Mouse (Mus musculus) liver, embryonic 14.5 days (tissue): Measurements from ENCODE around the gene Pou2f2. TPM values are rescaled to one million over a fixed set of nuclear protein-coding genes. Genes with fewer than 3 reads are reported as not detected.

Source experiments
- ATAC-seq: fragments of 200-750 bp; cut with Nextera tagmentation; 2 replicates; pipeline ENCODE4 v1.8.0; 2017; ENCODE audit warnings: moderate number of reproducible peaks, mild to moderate bottlenecking, moderate library complexity; ENCODE audit not compliant: insufficient read depth
- DNase-seq, 3 experiments: peaks; one replicate each; pipeline ENCODE4 v3.0.0-alpha.2; 2012 to 2013; ENCODE audit warnings: low read depth in 3 of 3, low spot score in 3 of 3
- H3K27ac ChIP-seq: fragments of 300-500 bp; sonication (generic); 2 replicates; pipeline ENCODE4 v1.5.1; 2014; ENCODE audit warnings: moderate library complexity, mild to moderate bottlenecking, control low read depth, inconsistent platforms
- H3K27me3 ChIP-seq: fragments of 300-500 bp; sonication (generic); 2 replicates; pipeline ENCODE4 v1.6.1; 2014; ENCODE audit warnings: mild to moderate bottlenecking, low read length, moderate library complexity; ENCODE audit not compliant: control insufficient read depth, insufficient read depth
- H3K36me3 ChIP-seq: fragments of 300-500 bp; sonication (generic); replicated peaks from 2 replicates; pipeline ENCODE4 v1.6.1; 2014; ENCODE audit warnings: low read depth; ENCODE audit not compliant: control insufficient read depth, insufficient read depth
- H3K4me1 ChIP-seq, 2 experiments: fragments of 200-500 bp in 1 of 2; fragments of 300-500 bp in 1 of 2; sonication (generic) in 1 of 2; replicated peaks; 2 replicates each; pipeline ENCODE4 v1.6.1; 2012 to 2014; ENCODE audit warnings: antibody characterized with exemption in 1 of 2, inconsistent platforms in 1 of 2, low read length in 1 of 2; ENCODE audit not compliant: control insufficient read depth in 2 of 2, insufficient read depth in 2 of 2
- H3K4me2 ChIP-seq: fragments of 300-500 bp; sonication (generic); 2 replicates; pipeline ENCODE4 v1.6.1; 2014; ENCODE audit warnings: low read depth, mild to moderate bottlenecking, control low read depth, moderate library complexity
- H3K4me3 ChIP-seq, 2 experiments: fragments of 200-500 bp in 1 of 2; fragments of 300-500 bp in 1 of 2; sonication (generic) in 1 of 2; 2 replicates each; pipeline ENCODE4 v1.5.1; 2012 to 2014; ENCODE audit warnings: low read depth in 2 of 2, low read length in 2 of 2, mild to moderate bottlenecking in 2 of 2, control low read depth in 1 of 2, inconsistent platforms in 1 of 2, moderate library complexity in 1 of 2; ENCODE audit not compliant: insufficient read depth in 1 of 2
- H3K9ac ChIP-seq: fragments of 300-500 bp; sonication (generic); replicated peaks from 2 replicates; pipeline ENCODE4 v1.6.1; 2014; ENCODE audit warnings: mild to moderate bottlenecking, control low read depth, moderate library complexity
- H3K9me3 ChIP-seq: fragments of 300-500 bp; sonication (generic); 2 replicates; pipeline ENCODE4 v1.6.1; 2016; ENCODE audit warnings: low read length, mixed read lengths; ENCODE audit not compliant: control insufficient read depth
- CTCF ChIP-seq: IDR thresholded peaks from 2 replicates; pipeline ENCODE4 v1.5.1; 2016; ENCODE audit warnings: antibody characterized with exemption, low read depth, control low read depth
- EP300 ChIP-seq: IDR thresholded peaks from 2 replicates; pipeline ENCODE4 v1.6.1; 2016; ENCODE audit warnings: antibody characterized with exemption, low read depth
- WGBS: fragments of 180-500 bp; shearing (Covaris S2); extraction: QIAGEN DNeasy Blood & Tissue Kit; methylation state at CpG from one replicate; pipeline ENCODE4 v1.1.7; 2014; ENCODE audit not compliant: insufficient replicate concordance; 5-methylcytosine and 5-hydroxymethylcytosine counted together
- polyA plus RNA-seq, 2 experiments: library from polyadenylated mRNA; depleted of rRNA in 1 of 2; stranded (reverse) in 1 of 2; unstranded in 1 of 2; fragments of >200 nt; fragmentation: Nextera tagmentation in 1 of 2; extraction: Ambion mirVana in 1 of 2; gene quantifications; 2 replicates each; pipeline versions ENCODE4 v1.2.1 to v1.2.3; 2012 to 2014

Gene Pou2f2
- polyA plus RNA-seq, 2 experiments, result 0.73 to 0.94 TPM

GRCm38 (mm10) chr7:25082510-25082909 is 97.0 kb downstream of the Pou2f2 start:
- Histone ChIP-seq H3K4me3 (no peak overlapping the region), H3K36me3 (peaks cover 46% of the 10 kb centered on the region), H3K4me1 (peaks cover 9 to 17% of the 10 kb centered on the region in 2 experiments), H3K9ac (no peak overlapping the region), H3K9me3 (no peaks in the 10 kb centered on the region), H3K27ac (no peak overlapping the region), H3K4me2 (no peak overlapping the region), H3K27me3 (no peaks in the 10 kb centered on the region)
- DNase-seq (no peak), ATAC-seq (no peak)
- TF ChIP-seq CTCF (peak; percentile 69), EP300 (no peak)
- 77% methylated on average over 4 of the region's 4 CpGs for WGBS

- Histone ChIP-seq H3K9ac (no peak overlapping the region), H3K4me3 (no peak overlapping the region), H3K27ac (no peak overlapping the region), H3K27me3 (no peaks in the 10 kb centered on the region), H3K4me2 (no peak overlapping the region), H3K36me3 (peaks cover 46% of the 10 kb centered on the region), H3K9me3 (no peaks in the 10 kb centered on the region), H3K4me1 (peaks cover 16 to 26% of the 10 kb centered on the region in 2 experiments)
- DNase-seq (no peak), ATAC-seq (no peak)
- WGBS, result 95% methylated on average over 13 of the region's 13 CpGs
- no peak for TF ChIP-seq EP300
- no peak for TF ChIP-seq CTCF
These were observed 99.1 kb downstream of the Pou2f2 start for GRCm38 (mm10) chr7:25080431-25080830.

- no peak overlapping the region for H3K27ac ChIP-seq
- no peaks in the 10 kb centered on the region for H3K9me3 ChIP-seq
- no peak for DNase-seq
- no peaks in the 10 kb centered on the region for H3K27me3 ChIP-seq
- H3K4me1 ChIP-seq, result peaks cover 16 to 22% of the 10 kb centered on the region in 2 experiments
- 70% methylated on average over 12 of the region's 12 CpGs for WGBS
- peak overlapping the region; percentile 98; the same call in 1 of the 2 replicates for H3K4me2 ChIP-seq
- H3K9ac ChIP-seq, result no peak overlapping the region
- no peak for TF ChIP-seq CTCF
- TF ChIP-seq EP300, result no peak
- H3K36me3 ChIP-seq, result peaks cover 46% of the 10 kb centered on the region
- ATAC-seq, result no peak
- H3K4me3 ChIP-seq, result no peak overlapping the region
These were observed 100.0 kb downstream of the Pou2f2 start for GRCm38 (mm10) chr7:25079496-25080026.

GRCm38 (mm10) chr7:25077414-25077755 is 102.1 kb downstream of the Pou2f2 start:
- DNase-seq, result no peak
- Histone ChIP-seq H3K4me3 (peak overlapping the region; percentile 85 to 88), H3K27ac (peak overlapping the region; percentile 74), H3K9ac (peak overlapping the region; percentile 94), H3K27me3 (no peaks in the 10 kb centered on the region), H3K9me3 (no peaks in the 10 kb centered on the region), H3K36me3 (peaks cover 31% of the 10 kb centered on the region), H3K4me2 (peak overlapping the region; percentile 98), H3K4me1 (peaks cover 16 to 26% of the 10 kb centered on the region in 2 experiments)
- ATAC-seq, result no peak; the same call in 1 of the 2 replicates
- TF ChIP-seq CTCF (no peak), EP300 (no peak)
- under 1% methylated on average over 33 of the region's 33 CpGs for WGBS

GRCm38 (mm10) chr7:25076663-25077413 is 102.7 kb downstream of the Pou2f2 start:
- DNase-seq (peak; percentile 98 to 99 (median 99)), ATAC-seq (peak; percentile 97)
- no peaks in the 10 kb centered on the region for H3K9me3 ChIP-seq
- peaks cover 16 to 26% of the 10 kb centered on the region in 2 experiments for H3K4me1 ChIP-seq
- peaks cover 25% of the 10 kb centered on the region for H3K36me3 ChIP-seq
- H3K4me3 ChIP-seq, result peak overlapping the region; percentile 85 to 88
- peak overlapping the region; percentile 98 for H3K4me2 ChIP-seq
- no peaks in the 10 kb centered on the region for H3K27me3 ChIP-seq
- H3K9ac ChIP-seq, result peak overlapping the region; percentile 94
- H3K27ac ChIP-seq, result peak overlapping the region; percentile 82
- TF ChIP-seq EP300 (peak; percentile 56), CTCF (0 out of 2 replicates have a peak, but pooled peaks have one; percentile 19)
- under 1% methylated on average over 56 of the region's 56 CpGs for WGBS
